Mouse (Mus musculus) small intestine, adult 2 months (tissue): ENCODE measurements at regions not wholly inside any gene's neighbourhood (a gene's known extent, or its start where the extent isn't known, plus 50 kb on each side); places are given as distances from the start of the nearest gene placed in this dataset.
"Not testable (repeated sequence)": the region's sequence is repeated elsewhere in the genome, so short reads cannot be mapped to it uniquely, and the experiment has no call there.

Experiments
- CTCF ChIP-seq: fragments of 200-500 bp; IDR thresholded peaks from 2 replicates; pipeline ENCODE4 v1.5.1; 2012; ENCODE audit warnings: low read depth, mild to moderate bottlenecking, control low read depth, inconsistent platforms, low read length, moderate library complexity, mixed read lengths; ENCODE audit not compliant: insufficient replicate concordance, insufficient read length; ENCODE audit errors: extremely low read depth
- POLR2A ChIP-seq: fragments of 200-500 bp; IDR thresholded peaks from 2 replicates; pipeline ENCODE4 v1.6.1; 2012; ENCODE audit warnings: low read depth, mild to moderate bottlenecking, control low read depth, inconsistent platforms, low read length, moderate library complexity

GRCm38 (mm10) chr2:71603796-71604195 lies 57.2 kb upstream of the Dlx2 start:
- not testable (repeated sequence) for TF ChIP-seq CTCF, POLR2A
